Mouse (Mus musculus) spleen, adult 2 months (tissue): ENCODE results near the gene Ssx2ip.

Source experiments
- CTCF ChIP-seq: fragments of 200-500 bp; IDR thresholded peaks from 2 replicates; pipeline ENCODE4 v1.5.1; 2011; ENCODE audit warnings: mild to moderate bottlenecking, inconsistent platforms; ENCODE audit not compliant: insufficient read depth, insufficient read length, insufficient replicate concordance; ENCODE audit errors: extremely low read depth
- POLR2A ChIP-seq: fragments of 200-500 bp; IDR thresholded peaks from 2 replicates; pipeline ENCODE4 v1.6.1; 2011; ENCODE audit warnings: low read depth, low read length, inconsistent platforms

GRCm38 (mm10) chr3:146375224-146375657 is 29.2 kb upstream of the Ssx2ip start:
- TF ChIP-seq CTCF (no peak), POLR2A (no peak)
